Mouse (Mus musculus): ENCODE results near the gene Dedd.

GRCm38 (mm10) chr1:171387099-171387498 lies 58.2 kb downstream of the Dedd start:
- TF ChIP-seq EP300 (IDR thresholded peaks at IDR 0.05; ENCODE audit: low read depth): no peak
- peak; percentile 43; the same call in 1 of the 2 replicates for TF ChIP-seq CTCF (IDR thresholded peaks at IDR 0.05; ENCODE audit: low read depth)
